Mouse (Mus musculus) heart, embryonic 16.5 days (tissue): ENCODE measurements around the gene Eif5a2. TPM values are rescaled to one million over a fixed set of nuclear protein-coding genes. Genes with fewer than 3 reads are reported as not detected.
"Not testable (repeated sequence)": the region's sequence is repeated elsewhere in the genome, so short reads cannot be mapped to it uniquely, and the experiment has no call there.

Experiments
- ATAC-seq: fragments of 200-750 bp; cut with Nextera tagmentation; replicated peaks from 2 replicates; pipeline ENCODE4 v1.8.0; 2017; ENCODE audit warnings: moderate number of reproducible peaks; ENCODE audit not compliant: insufficient read depth, low FRiP score; ENCODE audit errors: extremely low read depth
- H3K27ac ChIP-seq: fragments of 300-500 bp; sonication (generic); 2 replicates; pipeline ENCODE4 v1.5.1; 2014; ENCODE audit warnings: mild to moderate bottlenecking, low read length, control low read depth, moderate library complexity
- H3K27me3 ChIP-seq: fragments of 300-500 bp; sonication (generic); 2 replicates; pipeline ENCODE4 v1.6.1; 2014; ENCODE audit warnings: low read length, mixed read lengths; ENCODE audit not compliant: control insufficient read depth, insufficient read depth
- H3K36me3 ChIP-seq: fragments of 300-500 bp; sonication (generic); 2 replicates; pipeline ENCODE4 v1.6.1; 2014; ENCODE audit not compliant: control insufficient read depth, insufficient read depth
- H3K4me1 ChIP-seq: fragments of 300-500 bp; sonication (generic); 2 replicates; pipeline ENCODE4 v1.6.1; 2014; ENCODE audit warnings: low read length, mixed read lengths; ENCODE audit not compliant: control insufficient read depth, insufficient read depth
- H3K4me2 ChIP-seq: fragments of 300-500 bp; sonication (generic); 2 replicates; pipeline ENCODE4 v1.6.1; 2014; ENCODE audit warnings: low read depth, mild to moderate bottlenecking, control low read depth, low read length
- H3K4me3 ChIP-seq: fragments of 300-500 bp; sonication (generic); 2 replicates; pipeline ENCODE4 v1.5.1; 2014; ENCODE audit warnings: mild to moderate bottlenecking, control low read depth, low read length
- H3K9ac ChIP-seq: fragments of 300-500 bp; sonication (generic); 2 replicates; pipeline ENCODE4 v1.6.1; 2014; ENCODE audit warnings: low read length, control low read depth
- H3K9me3 ChIP-seq: fragments of 300-500 bp; sonication (generic); replicated peaks from 2 replicates; pipeline ENCODE4 v1.6.1; 2016; ENCODE audit warnings: low read length; ENCODE audit not compliant: control insufficient read depth
- WGBS: fragments of 180-500 bp; shearing (Covaris S2); extraction: QIAGEN DNeasy Blood & Tissue Kit; methylation state at CpG from one replicate; pipeline ENCODE4 v1.1.7; 2014; 5-methylcytosine and 5-hydroxymethylcytosine counted together
- polyA plus RNA-seq: library from polyadenylated mRNA; unstranded; fragments of >200 nt; fragmentation: Nextera tagmentation; extraction: Ambion mirVana; gene quantifications from 2 replicates; pipeline ENCODE4 v1.2.1, GENCODE M21; 2015

Eif5a2 gene
- polyA plus RNA-seq, 1 experiment from 2014 or later, result 8.7 TPM

- no peaks in the 10 kb centered on the region for H3K36me3 ChIP-seq
- WGBS, result 84% methylated on average over 8 of the region's 8 CpGs
Observed at GRCm38 (mm10) chr3:28761225-28761789, 19.8 kb upstream of the Eif5a2 start.

GRCm38 (mm10) chr3:28766935-28767334 is 14.1 kb upstream of the Eif5a2 start:
- no peaks in the 10 kb centered on the region for H3K4me1 ChIP-seq
- no peak overlapping the region for H3K4me3 ChIP-seq
- H3K9me3 ChIP-seq, result no peaks in the 10 kb centered on the region
- H3K27me3 ChIP-seq, result no peaks in the 10 kb centered on the region
- 73% methylated on average over 4 of the region's 4 CpGs for WGBS
- H3K36me3 ChIP-seq, result no peaks in the 10 kb centered on the region
- no peak overlapping the region for H3K27ac ChIP-seq
- H3K9ac ChIP-seq, result no peak overlapping the region
- H3K4me2 ChIP-seq, result no peak overlapping the region
- ATAC-seq, result no peak

More at GRCm38 (mm10) chr3:28761225-28761789, 19.8 kb upstream of the Eif5a2 start:
- Histone ChIP-seq H3K9me3 (no peaks in the 10 kb centered on the region), H3K27ac (no peak overlapping the region), H3K4me2 (no peak overlapping the region), H3K4me3 (no peak overlapping the region), H3K9ac (no peak overlapping the region), H3K27me3 (no peaks in the 10 kb centered on the region), H3K4me1 (no peaks in the 10 kb centered on the region)
- no peak for ATAC-seq

GRCm38 (mm10) chr3:28768222-28768621 is 12.9 kb upstream of the Eif5a2 start:
- no peaks in the 10 kb centered on the region for H3K27me3 ChIP-seq
- H3K36me3 ChIP-seq, result no peaks in the 10 kb centered on the region
- H3K4me3 ChIP-seq, result no peak overlapping the region
- WGBS, result 80% methylated on average over 3 of the region's 3 CpGs
- H3K4me2 ChIP-seq, result no peak overlapping the region
- no peaks in the 10 kb centered on the region for H3K4me1 ChIP-seq
- no peak for ATAC-seq
- H3K9me3 ChIP-seq, result no peaks in the 10 kb centered on the region
- no peak overlapping the region for H3K9ac ChIP-seq
- no peak overlapping the region for H3K27ac ChIP-seq

- H3K9me3 ChIP-seq, H3K27me3 ChIP-seq, H3K4me2 ChIP-seq, ATAC-seq, H3K4me3 ChIP-seq, H3K36me3 ChIP-seq, H3K27ac ChIP-seq, H3K9ac ChIP-seq, H3K4me1 ChIP-seq: not testable (repeated sequence)
- 54% methylated on average over 4 of the region's 4 CpGs for WGBS
Observed at GRCm38 (mm10) chr3:28772919-28773318, 8.2 kb upstream of the Eif5a2 start.

GRCm38 (mm10) chr3:28775361-28775760 is 5.7 kb upstream of the Eif5a2 start:
- Histone ChIP-seq H3K4me2 (no peak overlapping the region), H3K27ac (no peak overlapping the region), H3K36me3 (no peaks in the 10 kb centered on the region), H3K4me3 (no peak overlapping the region), H3K9me3 (no peaks in the 10 kb centered on the region), H3K4me1 (no peaks in the 10 kb centered on the region), H3K9ac (no peak overlapping the region), H3K27me3 (no peaks in the 10 kb centered on the region)
- WGBS, result 53% methylated on average over 7 of the region's 7 CpGs
- ATAC-seq, result no peak

- WGBS, result 46% methylated on average over 1 of the region's 1 CpGs
- no peak overlapping the region for H3K4me2 ChIP-seq
- H3K4me3 ChIP-seq, result no peak overlapping the region
- no peak for ATAC-seq
- no peaks in the 10 kb centered on the region for H3K4me1 ChIP-seq
- no peak overlapping the region for H3K27ac ChIP-seq
- H3K9me3 ChIP-seq, result no peaks in the 10 kb centered on the region
- no peaks in the 10 kb centered on the region for H3K27me3 ChIP-seq
- H3K36me3 ChIP-seq, result no peaks in the 10 kb centered on the region
- H3K9ac ChIP-seq, result no peak overlapping the region
Observed at GRCm38 (mm10) chr3:28775958-28776357, 5.1 kb upstream of the Eif5a2 start.

GRCm38 (mm10) chr3:28776491-28776890 is 4.6 kb upstream of the Eif5a2 start:
- WGBS, result 76% methylated on average over 1 of the region's 1 CpGs
- no peaks in the 10 kb centered on the region for H3K4me1 ChIP-seq
- no peak overlapping the region for H3K27ac ChIP-seq
- no peak overlapping the region for H3K4me3 ChIP-seq
- no peaks in the 10 kb centered on the region for H3K27me3 ChIP-seq
- no peak overlapping the region for H3K9ac ChIP-seq
- H3K36me3 ChIP-seq, result no peaks in the 10 kb centered on the region
- H3K4me2 ChIP-seq, result no peak overlapping the region
- no peaks in the 10 kb centered on the region for H3K9me3 ChIP-seq
- no peak for ATAC-seq

GRCm38 (mm10) chr3:28780511-28780910 is 565 bp upstream of the Eif5a2 start:
- Histone ChIP-seq H3K9me3 (no peaks in the 10 kb centered on the region), H3K4me1 (peaks cover 6% of the 10 kb centered on the region), H3K4me2 (peak overlapping the region; percentile 99), H3K36me3 (no peaks in the 10 kb centered on the region), H3K4me3 (peak overlapping the region; percentile 89), H3K27ac (no peak overlapping the region), H3K27me3 (no peaks in the 10 kb centered on the region), H3K9ac (no peak overlapping the region)
- WGBS, result 74% methylated on average over 9 of the region's 9 CpGs
- ATAC-seq, result no peak

- no peaks in the 10 kb centered on the region for H3K9me3 ChIP-seq
- H3K27ac ChIP-seq, result no peak overlapping the region
- WGBS, result 2% methylated on average over 40 of the region's 41 CpGs
- peaks cover 6% of the 10 kb centered on the region for H3K4me1 ChIP-seq
- peak overlapping the region; percentile 87 for H3K9ac ChIP-seq
- H3K4me2 ChIP-seq, result peak overlapping the region; percentile 99
- no peaks in the 10 kb centered on the region for H3K27me3 ChIP-seq
- peak overlapping the region; percentile 89 for H3K4me3 ChIP-seq
- H3K36me3 ChIP-seq, result no peaks in the 10 kb centered on the region
- ATAC-seq, result no peak; the same call in none of the 2 replicates
Observed at GRCm38 (mm10) chr3:28781422-28781821, 346 bp downstream of the Eif5a2 start.
